Comparison of ENCODE assay signal across 11 mouse cellular contexts in the genomic region with DNA sequence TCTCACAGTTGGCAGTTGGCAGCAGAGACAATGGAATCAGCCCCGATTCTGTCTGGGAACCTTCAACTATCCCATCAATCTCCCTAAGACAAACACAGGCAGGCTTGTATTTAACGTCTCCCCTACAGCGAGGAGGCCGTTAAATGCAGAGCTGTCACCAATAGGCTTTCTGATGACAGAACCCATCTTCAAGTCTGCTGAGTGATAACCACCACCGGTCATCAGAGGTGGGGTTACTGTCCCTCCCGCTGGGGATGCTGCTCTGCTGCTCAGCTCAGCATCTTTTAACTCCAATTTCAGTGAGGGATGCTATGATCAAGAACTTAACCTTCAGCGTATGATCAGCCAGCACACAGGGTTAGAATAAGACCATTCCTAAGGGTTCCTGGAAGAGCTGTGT. TPM values are rescaled to one million over a fixed set of nuclear protein-coding genes. Genes with fewer than 3 reads are reported as not detected.
A peak's percentile ranks its signal among the peaks of the same experiment; 100 is the strongest.
DNase-seq lines count a peak whose midpoint lies in the region; ATAC-seq lines count a peak whose summit lies in the region.
"Had no signal": no experiment of that assay in that cellular context is flagged by ENCODE, and none has a peak within 500 bp of the region (broad histone marks: within the 10 kb centered on the region; RNA-seq: fewer than 3 reads in every experiment).

No protein-coding gene starts in this region.

- H3K36me3 ChIP-seq in lung, embryonic 16.5 days (ENCODE audit: control insufficient read depth, insufficient read depth, low read length): no peaks in the 10 kb centered on the region
- H3K36me3 ChIP-seq in hindbrain, embryonic 10.5 days: no peaks in the 10 kb centered on the region
- peaks cover 37% of the 10 kb centered on the region for H3K36me3 ChIP-seq in liver, embryonic 15.5 days (replicated peaks)
- H3K36me3 ChIP-seq in stomach, embryonic 15.5 days: no peaks in the 10 kb centered on the region
- H3K36me3 ChIP-seq: limb, embryonic 15.5 days had no signal

- no peak for DNase-seq in lung, postnatal 14 days
- no peak for DNase-seq in hindbrain, embryonic 10.5 days (ENCODE audit: low spot score)
- no peak for DNase-seq in right cerebral cortex, adult 18-20 months
- DNase-seq in frontal cortex, adult 2 months (ENCODE audit: extremely low spot score in 1 of 2, low spot score in 1 of 2): no peak
- DNase-seq: adrenal gland, postnatal 14 days; heart, postnatal 36 days; right cerebral cortex, postnatal 4 days had no signal

- ATAC-seq in lung, embryonic 16.5 days (ENCODE audit: low read depth): no peak
- peak; percentile 59 for ATAC-seq in liver, embryonic 15.5 days (ENCODE audit: insufficient read depth)
- ATAC-seq in stomach, embryonic 15.5 days (ENCODE audit: insufficient read depth, low FRiP score, low read depth): no peak

- peak overlapping the region; percentile 29; the same call in 1 of the 2 replicates for H3K9ac ChIP-seq in lung, embryonic 16.5 days (ENCODE audit: low read length)
- H3K9ac ChIP-seq in liver, embryonic 15.5 days: peak overlapping the region; percentile 93
- no peak overlapping the region for H3K9ac ChIP-seq in stomach, embryonic 15.5 days
- H3K9ac ChIP-seq: limb, embryonic 15.5 days had no signal

- peaks cover 26% of the 10 kb centered on the region for H3K4me1 ChIP-seq in lung, embryonic 16.5 days (replicated peaks; ENCODE audit: control insufficient read depth, insufficient read depth, low read length)
- peaks cover 42% of the 10 kb centered on the region for H3K4me1 ChIP-seq in hindbrain, embryonic 10.5 days (replicated peaks)
- H3K4me1 ChIP-seq in liver, embryonic 15.5 days (replicated peaks): peaks cover 72% of the 10 kb centered on the region
- peaks cover 33% of the 10 kb centered on the region for H3K4me1 ChIP-seq in stomach, embryonic 15.5 days

- peaks cover 7% of the 10 kb centered on the region; the same call in 1 of the 2 replicates for H3K27me3 ChIP-seq in lung, embryonic 16.5 days (ENCODE audit: control insufficient read depth, insufficient read depth, low read depth, low read length)
- peaks cover 85% of the 10 kb centered on the region for H3K27me3 ChIP-seq in hindbrain, embryonic 10.5 days (ENCODE audit: insufficient read depth, poor library complexity, severe bottlenecking)
- H3K27me3 ChIP-seq in liver, embryonic 15.5 days: peaks cover 71% of the 10 kb centered on the region
- H3K27me3 ChIP-seq in stomach, embryonic 15.5 days (replicated peaks): peaks cover 2% of the 10 kb centered on the region; the same call in 1 of the 2 replicates

- 19% methylated on average over 7 of the region's 7 CpGs for WGBS in lung, embryonic 16.5 days
- WGBS in hindbrain, embryonic 10.5 days: 4% methylated on average over 7 of the region's 7 CpGs
- WGBS in liver, embryonic 15.5 days (ENCODE audit: insufficient replicate concordance): 9% methylated on average over 7 of the region's 7 CpGs
- WGBS in stomach, embryonic 15.5 days: 22% methylated on average over 7 of the region's 7 CpGs

- no peak overlapping the region for H3K27ac ChIP-seq in lung, embryonic 16.5 days (ENCODE audit: low read length)
- H3K27ac ChIP-seq in hindbrain, embryonic 10.5 days: no peak overlapping the region
- H3K27ac ChIP-seq in liver, embryonic 15.5 days (replicated peaks): peak overlapping the region; percentile 88
- no peak overlapping the region for H3K27ac ChIP-seq in stomach, embryonic 15.5 days
- H3K27ac ChIP-seq: limb, embryonic 15.5 days had no signal

- peak overlapping the region; percentile 71 for H3K4me3 ChIP-seq in lung, embryonic 16.5 days (ENCODE audit: low read length)
- peak overlapping the region; percentile 77; the same call in 1 of the 2 replicates for H3K4me3 ChIP-seq in hindbrain, embryonic 10.5 days
- H3K4me3 ChIP-seq in liver, embryonic 15.5 days (replicated peaks): peak overlapping the region; percentile 82
- peak overlapping the region; percentile 59 for H3K4me3 ChIP-seq in stomach, embryonic 15.5 days (replicated peaks)

- no peaks in the 10 kb centered on the region for H3K9me3 ChIP-seq in lung, embryonic 16.5 days (ENCODE audit: control insufficient read depth, low read length)
- no peaks in the 10 kb centered on the region for H3K9me3 ChIP-seq in hindbrain, embryonic 10.5 days
- no peaks in the 10 kb centered on the region for H3K9me3 ChIP-seq in liver, embryonic 15.5 days (replicated peaks)
- H3K9me3 ChIP-seq in stomach, embryonic 15.5 days: no peaks in the 10 kb centered on the region
- H3K9me3 ChIP-seq: limb, embryonic 15.5 days had no signal

- H3K4me2 ChIP-seq in lung, embryonic 16.5 days (ENCODE audit: low read depth, low read length): peak overlapping the region; percentile 99
- H3K4me2 ChIP-seq in liver, embryonic 15.5 days: peak overlapping the region; percentile 94
- H3K4me2 ChIP-seq in stomach, embryonic 15.5 days: peak overlapping the region; percentile 92

RNA-seq across cellular contexts. Expression of a gene that starts 2.0 kb away (rescaled TPM):
- 14.5 and 15.5 TPM in 2 replicates for polyA plus RNA-seq in lung, embryonic 16.5 days (2015; fragmentation: Nextera tagmentation; extraction: Ambion mirVana)
- 3.8 and 5.8 TPM in 2 replicates for polyA plus RNA-seq in hindbrain, embryonic 10.5 days (2016; fragmentation: Nextera tagmentation; extraction: Ambion mirVana)
- polyA plus RNA-seq in liver, embryonic 15.5 days (2015; fragmentation: Nextera tagmentation; extraction: Ambion mirVana): 41.8 and 42.3 TPM in 2 replicates
- 11.1 and 13.6 TPM in 2 replicates for polyA plus RNA-seq in stomach, embryonic 15.5 days (2015; fragmentation: Nextera tagmentation; extraction: Ambion mirVana)
- polyA plus RNA-seq in frontal cortex, adult 2 months (2012; rRNA removed): 4.7 and 5.2 TPM in 2 replicates
